Mouse (Mus musculus): ENCODE measurements around the gene Cpsf4l.

DNA sequence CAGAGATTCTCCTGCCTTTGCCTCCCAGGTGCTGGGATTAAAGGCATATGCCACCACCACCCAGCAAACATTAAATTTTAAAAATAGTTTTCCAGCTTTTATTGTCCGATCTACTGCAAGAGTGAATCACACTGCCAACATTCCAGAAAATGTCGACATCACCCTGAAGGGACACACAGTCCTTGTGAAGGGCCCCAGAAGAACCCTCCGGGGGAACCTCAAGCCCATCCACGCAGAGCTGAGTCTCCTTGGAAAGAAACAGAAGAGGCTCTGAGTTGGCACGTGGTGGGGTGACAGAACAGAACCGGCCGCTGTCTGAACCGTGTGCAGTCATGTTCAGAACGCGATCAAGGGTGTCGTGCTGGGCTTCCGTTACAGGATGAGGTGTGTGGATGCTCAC, 46.8 kb upstream of the Cpsf4l start:
- TF ChIP-seq CTCF (IDR thresholded peaks at IDR 0.05; ENCODE audit: low read depth, low read length) (no peak), POLR2A (IDR thresholded peaks at IDR 0.05; ENCODE audit: borderline replicate concordance, low read depth, low read length) (no peak)
